Mouse (Mus musculus): ENCODE results near the gene Tmem81. TPM values are rescaled to one million over a fixed set of nuclear protein-coding genes. Genes with fewer than 3 reads are reported as not detected.
"Not testable (repeated sequence)": the region's sequence is repeated elsewhere in the genome, so short reads cannot be mapped to it uniquely, and the experiment has no call there.

Gene Tmem81
- total RNA-seq (2021): 1 to 10 TPM; 1.5 to 2.0 TPM
- long read RNA-seq, experiment 1: 0 reads
- long read RNA-seq, experiment 2, partial matches to known transcripts: 0 of 1 reads
- long read RNA-seq, experiment 2, other reads (novel, unspliced or antisense): 0 of 1 reads

GRCm38 (mm10) chr1:132506058-132506457 lies at the start of gene Tmem81:
Tmem81 (plus strand) TSS chr1:132506230.
- intact Hi-C loops (cut with DNase I): no loop called here
- DNase-seq: no peak

DNA sequence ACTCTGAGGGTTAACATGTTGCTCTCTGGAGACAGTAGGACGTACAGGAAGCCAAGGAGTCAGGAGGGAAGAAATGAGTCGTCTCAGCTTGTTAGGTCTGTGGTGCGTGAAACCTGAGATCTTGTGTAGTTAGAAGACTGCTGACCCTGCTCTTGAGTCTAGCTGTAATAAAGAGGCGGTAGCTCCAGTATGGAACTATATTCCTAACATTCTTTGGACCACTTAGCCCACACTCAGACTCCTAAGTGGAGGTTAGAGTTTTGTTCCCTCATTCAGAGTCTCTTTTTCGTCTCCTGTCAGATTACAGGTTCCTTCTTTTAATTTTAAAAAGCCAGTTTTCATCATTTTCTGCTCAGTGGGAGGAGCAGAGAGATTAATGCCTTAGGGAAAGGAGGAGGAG lies 41.4 kb upstream of the Tmem81 start:
- no peak for DNase-seq
- intact Hi-C loops (cut with DNase I): no loop called here

- peak in 1 of 2 experiments; percentile 11 for DNase-seq
- intact Hi-C loops (cut with DNase I): no loop called here
Measured at GRCm38 (mm10) chr1:132468926-132469325, 37.1 kb upstream of the Tmem81 start.

DNA sequence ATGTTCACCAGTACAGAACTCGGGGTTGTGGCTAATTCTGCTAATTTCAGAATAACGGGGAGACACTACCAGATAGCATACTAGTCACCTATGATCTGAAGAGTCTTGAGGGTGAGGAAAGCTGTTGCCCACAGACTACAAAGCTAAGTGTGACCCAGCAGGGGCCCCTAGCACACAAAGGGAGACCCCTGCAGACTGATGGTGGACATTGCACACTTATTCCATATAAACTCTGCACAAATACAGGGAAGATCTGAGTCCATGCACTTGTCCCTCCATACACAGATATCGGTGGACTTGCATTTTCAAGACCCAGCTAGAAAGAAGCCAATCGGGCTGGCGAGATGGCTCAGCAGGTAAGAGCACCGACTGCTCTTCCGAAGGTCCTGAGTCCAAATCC lies 36.5 kb upstream of the Tmem81 start:
- intact Hi-C loops (cut with DNase I): no loop called here
- DNase-seq: no peak

DNA sequence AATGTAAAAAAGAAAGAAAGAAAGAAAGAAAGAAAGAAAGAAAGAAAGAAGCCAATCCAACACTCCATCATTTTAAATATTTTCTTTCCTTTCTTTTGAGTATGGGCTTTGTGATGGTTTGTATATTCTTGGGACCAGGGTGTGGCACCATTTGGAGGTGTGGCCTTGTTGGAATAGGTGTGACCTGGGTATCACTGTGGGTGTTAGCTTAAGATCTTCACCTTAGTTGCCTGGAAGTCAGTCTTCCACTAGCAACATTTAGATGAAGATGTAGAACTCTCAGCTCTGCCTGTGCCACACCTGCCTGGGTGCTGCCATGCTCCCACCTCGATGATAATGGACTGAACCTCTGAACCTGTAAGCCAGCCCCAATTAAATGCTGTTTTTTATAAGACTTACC lies 36.0 kb upstream of the Tmem81 start:
- intact Hi-C loops (cut with DNase I); DNase-seq: not testable (repeated sequence)

- intact Hi-C loops (cut with DNase I): no loop called here
- no peak for DNase-seq
Measured at GRCm38 (mm10) chr1:132471032-132471431, 35.0 kb upstream of the Tmem81 start.

DNA sequence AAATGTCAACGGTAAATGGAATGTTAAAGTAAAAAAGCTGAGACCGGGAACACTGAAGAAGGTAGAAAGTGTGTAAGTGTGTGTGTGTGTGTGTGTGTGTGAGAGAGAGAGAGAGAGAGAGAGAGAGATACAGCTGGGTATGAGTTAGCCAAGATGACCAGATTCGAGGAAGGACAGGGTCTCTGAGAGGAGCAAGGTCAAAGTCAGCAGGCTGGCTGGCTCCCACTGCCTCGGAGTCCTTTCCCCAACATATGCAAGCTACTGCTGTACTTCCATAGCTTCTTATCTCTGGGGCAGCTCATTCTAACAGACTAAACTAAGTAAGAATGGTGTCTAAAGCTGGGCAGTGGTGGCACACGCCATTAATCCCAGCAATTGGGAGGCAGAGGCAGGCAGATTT lies 34.5 kb upstream of the Tmem81 start:
- no peak for DNase-seq
- intact Hi-C loops (cut with DNase I): no loop called here

DNA sequence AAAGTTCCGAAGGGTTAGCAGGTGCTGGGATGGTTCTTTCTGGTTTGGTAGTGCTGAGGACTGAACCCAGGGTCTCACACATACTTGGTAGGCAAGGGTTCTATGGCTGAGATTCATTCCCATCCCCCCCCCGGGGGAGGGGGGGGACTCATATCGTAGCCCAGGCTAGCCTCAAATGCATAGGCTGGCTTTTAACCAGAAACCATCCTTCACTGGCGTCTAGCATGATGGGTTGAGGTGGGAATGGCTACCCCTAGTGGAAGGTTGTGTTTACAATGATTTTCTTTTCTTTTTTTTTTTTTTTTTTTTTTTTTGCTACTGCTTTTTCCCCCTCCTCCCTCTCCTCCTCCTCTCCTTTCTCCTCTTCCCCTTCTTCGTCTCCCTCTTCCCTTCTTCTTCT lies 33.5 kb upstream of the Tmem81 start:
- DNase-seq: no peak
- intact Hi-C loops (cut with DNase I): no loop called here

GRCm38 (mm10) chr1:132474496-132474895 lies 31.5 kb upstream of the Tmem81 start:
- no peak for DNase-seq

DNA sequence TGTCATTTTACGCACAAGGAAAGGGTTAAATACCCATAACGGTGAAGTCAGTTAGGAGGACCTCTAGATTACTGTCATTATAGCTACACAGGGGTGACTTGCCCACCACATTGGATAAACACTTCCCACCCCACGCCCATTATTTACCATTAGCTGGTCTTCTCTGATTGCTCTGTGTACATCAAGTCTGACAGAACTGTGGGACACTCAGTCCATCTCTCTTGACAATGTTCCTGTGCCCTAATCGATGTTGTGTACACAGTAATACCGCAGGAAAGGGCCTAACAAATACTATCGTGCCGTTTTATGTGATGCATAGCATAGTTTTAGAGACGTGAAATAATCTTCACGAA lies 29.5 kb upstream of the Tmem81 start:
- intact Hi-C loops (cut with DNase I): loop anchor here (2.0 to 5.0 kb wide), 3 partner anchors 60 to 110 kb away; partner anchors contain the start of genes Dstyk and Tmcc2

More at GRCm38 (mm10) chr1:132474496-132474895, 31.5 kb upstream of the Tmem81 start:
- intact Hi-C loops (cut with DNase I): no loop called here

DNA sequence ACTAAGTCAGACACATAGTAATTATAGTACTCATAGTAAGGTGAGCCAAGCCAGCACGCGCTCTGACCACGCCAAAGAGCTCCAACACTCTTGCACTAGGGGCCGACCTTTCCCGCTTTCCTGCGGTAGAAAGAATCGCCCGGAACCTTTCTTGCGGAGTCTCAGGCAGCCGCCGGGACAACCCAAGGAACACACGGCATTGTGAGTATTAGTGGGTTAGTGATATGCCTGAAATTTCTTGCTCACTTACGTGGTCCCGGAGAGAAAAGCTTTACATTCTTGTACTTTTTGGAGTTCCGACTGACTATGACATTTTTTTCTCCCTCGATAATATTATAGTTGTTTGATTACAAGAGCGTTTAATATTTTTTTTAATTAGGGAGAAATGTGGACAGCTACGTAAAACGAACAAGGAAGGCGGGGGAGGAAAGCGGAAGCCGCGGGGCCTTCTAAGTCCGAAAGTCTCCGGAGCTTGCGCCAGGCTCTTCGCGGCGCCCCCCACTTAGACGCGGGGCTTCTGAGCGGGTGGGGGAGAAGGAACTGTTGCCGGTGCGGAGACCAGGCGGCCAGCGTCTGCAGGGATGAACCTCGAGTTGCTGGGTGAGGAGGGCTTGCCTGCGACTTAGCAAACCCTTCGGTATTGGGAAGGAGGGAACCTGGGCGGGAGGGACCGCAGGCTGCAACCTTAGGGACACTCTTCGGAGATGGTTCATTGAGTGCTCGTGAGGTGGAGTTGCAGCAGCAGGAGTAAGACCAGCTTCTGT lies 28.9 kb upstream of the Tmem81 start, which contains the start of gene Rbbp5:
Rbbp5 (plus strand) TSS at position 438 of the 764 bp plus-strand sequence.
- intact Hi-C loops (cut with DNase I): loop anchor here (2.0 to 5.0 kb wide), 3 partner anchors 60 to 110 kb away; partner anchors contain the start of genes Dstyk and Tmcc2
- DNase-seq: peak; percentile 88 to 92

More for the DNA sequence above, 29.5 kb upstream of the Tmem81 start:
- DNase-seq: no peak

DNA sequence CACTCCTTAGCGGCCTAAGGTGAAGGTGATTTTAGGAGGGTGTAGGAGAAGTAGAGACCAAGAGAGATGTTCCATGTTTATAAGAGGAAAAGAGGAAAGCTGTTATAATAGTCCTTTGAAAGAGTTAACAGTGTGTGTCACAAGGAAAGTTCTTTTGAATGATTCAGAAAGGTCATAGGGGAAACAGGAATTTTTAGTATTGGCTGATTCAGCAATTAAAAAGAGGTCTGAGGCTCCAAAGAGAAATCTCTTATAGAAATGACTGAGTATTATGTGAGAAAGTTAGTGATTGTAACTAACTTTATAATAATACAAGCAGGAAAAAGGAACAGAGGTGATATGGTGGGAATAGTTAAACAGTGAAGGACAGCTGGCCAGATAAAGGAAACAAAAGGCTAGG lies 26.6 kb upstream of the Tmem81 start:
- intact Hi-C loops (cut with DNase I): loop anchor here (5.0 kb wide), 1 partner anchor 87 kb away; the partner anchor contains the start of gene Tmcc2
- no peak for DNase-seq

DNA sequence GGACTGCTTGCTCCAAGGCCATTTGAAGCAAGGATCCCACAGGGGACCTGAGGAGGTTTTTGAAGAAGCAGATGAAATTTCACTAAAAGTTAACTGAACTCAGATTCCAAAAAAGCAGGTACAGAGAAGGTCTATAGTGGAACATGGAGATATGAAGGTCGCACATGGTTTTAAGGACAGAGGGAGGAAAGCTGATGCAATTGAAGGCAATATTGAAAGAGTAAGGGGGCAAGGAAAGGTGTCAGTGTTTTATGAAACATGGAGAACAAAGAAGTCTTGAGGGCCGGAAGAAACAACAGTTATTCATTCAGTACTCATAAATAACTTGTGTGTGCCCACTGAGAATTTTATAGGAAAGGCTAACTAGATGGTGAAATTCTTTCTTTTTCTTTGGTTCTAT lies 24.4 kb upstream of the Tmem81 start:
- intact Hi-C loops (cut with DNase I): no loop called here
- DNase-seq: no peak

DNA sequence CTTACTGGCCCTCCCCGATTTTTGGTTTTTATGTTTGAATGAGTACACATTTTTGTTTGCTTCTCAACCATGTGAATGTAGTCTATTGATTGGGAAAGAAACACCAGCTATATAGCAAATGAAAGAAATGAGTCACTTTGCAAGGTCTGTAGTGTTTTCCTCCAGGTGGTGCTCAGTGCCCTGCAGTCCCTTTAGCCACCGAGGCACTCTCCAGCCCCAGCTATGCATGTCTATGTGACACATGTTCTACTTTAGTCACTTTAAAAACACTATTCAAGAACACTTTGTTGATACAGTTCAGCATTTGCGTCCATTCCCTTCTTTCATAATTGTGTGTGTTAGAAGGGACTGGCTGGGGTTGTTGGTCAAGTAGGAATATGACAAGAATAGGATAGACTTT lies 22.8 kb upstream of the Tmem81 start:
- intact Hi-C loops (cut with DNase I): no loop called here
- no peak for DNase-seq

DNA sequence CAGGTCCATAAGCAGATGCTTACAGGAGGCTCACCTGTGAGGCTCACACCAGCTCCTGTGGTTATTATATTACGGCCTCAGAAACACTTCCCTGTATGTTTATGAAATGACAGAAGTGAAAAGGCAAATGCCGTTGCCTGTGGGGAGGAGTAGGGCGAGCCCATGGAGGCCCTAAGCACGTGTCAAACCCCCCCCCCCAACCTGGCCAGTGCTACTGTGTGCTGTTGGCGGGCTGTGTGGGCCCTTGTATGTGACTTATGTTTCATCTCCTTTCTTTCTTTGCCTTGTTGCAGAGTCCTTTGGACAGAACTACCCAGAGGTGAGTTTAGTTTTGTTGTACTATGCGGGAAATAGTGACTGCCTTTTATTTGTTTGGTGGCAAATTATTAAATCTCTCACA lies 22.3 kb upstream of the Tmem81 start:
- DNase-seq: no peak
- intact Hi-C loops (cut with DNase I): no loop called here

- no peak for DNase-seq
- intact Hi-C loops (cut with DNase I): no loop called here
Measured at GRCm38 (mm10) chr1:132500535-132500934, 5.5 kb upstream of the Tmem81 start.

DNA sequence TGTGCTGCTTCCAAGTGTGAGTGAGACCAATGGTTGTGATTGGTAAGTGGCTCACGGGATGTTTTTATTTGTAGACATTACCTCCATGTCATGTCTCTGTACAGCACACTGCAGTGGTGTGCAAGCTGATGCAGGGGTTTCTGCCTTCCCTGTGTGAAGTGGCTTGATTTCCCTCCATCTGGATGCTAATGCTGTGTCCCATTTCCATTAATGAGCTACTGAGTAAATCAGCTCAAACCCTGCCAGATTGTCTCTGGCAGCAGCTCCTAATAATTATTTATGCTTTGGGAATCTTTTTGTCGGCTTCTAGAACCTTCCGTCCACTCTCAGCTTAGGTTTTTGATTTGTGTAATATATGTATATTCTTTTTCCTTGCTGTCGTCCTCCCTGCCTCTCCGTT lies 875 bp upstream of the Tmem81 start:
- intact Hi-C loops (cut with DNase I): no loop called here
- no peak for DNase-seq

DNA sequence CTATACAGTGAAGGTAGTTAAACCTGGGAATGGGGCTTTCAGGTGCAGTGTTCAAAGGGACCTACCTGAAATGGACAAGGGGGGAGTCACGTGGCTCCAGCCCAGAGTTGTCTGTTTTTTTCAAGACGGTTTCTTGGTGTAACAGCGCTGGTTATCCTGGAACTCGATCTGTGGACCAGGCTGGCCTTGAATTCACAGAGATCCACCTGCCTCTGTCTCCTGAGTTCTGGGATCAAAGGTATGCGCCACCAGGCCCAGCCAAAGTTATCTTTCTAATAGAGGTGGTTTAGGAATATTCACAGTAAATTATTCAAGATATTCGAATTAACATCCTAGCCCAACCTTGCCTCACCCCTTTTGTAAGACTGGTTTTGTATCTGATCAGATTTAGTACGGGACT lies 626 bp downstream of the Tmem81 start:
- DNase-seq: no peak
- intact Hi-C loops (cut with DNase I): no loop called here

GRCm38 (mm10) chr1:132509771-132510170 lies 3.7 kb downstream of the Tmem81 start:
- DNase-seq: no peak
- intact Hi-C loops (cut with DNase I): no loop called here

DNA sequence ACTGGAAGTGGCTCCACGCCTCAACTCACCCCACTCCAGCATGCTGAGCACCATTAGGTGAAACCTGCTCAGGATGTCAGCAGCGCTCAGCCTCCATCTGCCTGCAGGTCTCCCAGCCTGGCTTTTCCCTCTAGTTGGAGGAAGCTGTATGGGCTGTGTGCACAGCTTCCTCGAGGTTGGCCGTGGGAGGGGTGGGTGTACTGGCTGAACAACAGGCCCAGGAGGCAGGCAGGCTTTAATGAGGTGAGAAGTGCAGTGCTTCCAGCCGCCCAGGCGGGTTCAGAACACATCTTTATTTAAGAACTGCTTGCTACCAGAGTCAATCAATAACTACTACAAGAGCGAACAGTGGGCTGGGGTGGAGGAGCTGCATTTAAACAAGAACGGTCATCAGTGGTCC lies 5.5 kb downstream of the Tmem81 start:
- no peak for DNase-seq
- intact Hi-C loops (cut with DNase I): no loop called here

DNA sequence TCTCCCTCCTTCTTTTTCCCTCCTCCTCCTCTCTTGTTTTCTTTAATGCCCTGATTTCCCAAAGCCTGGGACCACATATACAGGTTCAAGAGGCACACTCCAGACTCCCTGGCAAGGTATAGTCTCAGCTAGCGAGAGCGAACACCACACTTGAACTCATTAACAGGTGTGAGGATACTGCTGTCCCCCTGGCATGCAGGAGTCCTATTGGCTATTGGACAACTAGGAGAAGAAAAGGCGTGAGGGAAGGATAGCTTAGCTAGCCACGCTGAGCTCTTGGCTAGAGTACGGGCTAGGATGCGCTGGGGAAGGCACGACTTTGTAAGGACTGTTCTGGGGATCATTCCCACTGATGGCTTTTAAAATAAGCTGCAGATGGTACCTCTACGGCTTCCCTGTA lies 6.1 kb downstream of the Tmem81 start:
- intact Hi-C loops (cut with DNase I): no loop called here
- no peak for DNase-seq

- no peak for DNase-seq
- intact Hi-C loops (cut with DNase I): no loop called here
Measured at GRCm38 (mm10) chr1:132515339-132515738, 9.3 kb downstream of the Tmem81 start.

Data from heart, postnatal 14 days (tissue).